Mouse (Mus musculus) heart, embryonic 16.5 days (tissue): ENCODE results near the gene Acsf2. TPM values are rescaled to one million over a fixed set of nuclear protein-coding genes. Genes with fewer than 3 reads are reported as not detected.

Source experiments
- ATAC-seq: fragments of 200-750 bp; cut with Nextera tagmentation; replicated peaks from 2 replicates; pipeline ENCODE4 v1.8.0; 2017; ENCODE audit warnings: moderate number of reproducible peaks; ENCODE audit not compliant: insufficient read depth, low FRiP score; ENCODE audit errors: extremely low read depth
- H3K27ac ChIP-seq: fragments of 300-500 bp; sonication (generic); 2 replicates; pipeline ENCODE4 v1.5.1; 2014; ENCODE audit warnings: mild to moderate bottlenecking, low read length, control low read depth, moderate library complexity
- H3K27me3 ChIP-seq: fragments of 300-500 bp; sonication (generic); 2 replicates; pipeline ENCODE4 v1.6.1; 2014; ENCODE audit warnings: low read length, mixed read lengths; ENCODE audit not compliant: control insufficient read depth, insufficient read depth
- H3K36me3 ChIP-seq: fragments of 300-500 bp; sonication (generic); 2 replicates; pipeline ENCODE4 v1.6.1; 2014; ENCODE audit not compliant: control insufficient read depth, insufficient read depth
- H3K4me1 ChIP-seq: fragments of 300-500 bp; sonication (generic); 2 replicates; pipeline ENCODE4 v1.6.1; 2014; ENCODE audit warnings: low read length, mixed read lengths; ENCODE audit not compliant: control insufficient read depth, insufficient read depth
- H3K4me2 ChIP-seq: fragments of 300-500 bp; sonication (generic); 2 replicates; pipeline ENCODE4 v1.6.1; 2014; ENCODE audit warnings: low read depth, mild to moderate bottlenecking, control low read depth, low read length
- H3K4me3 ChIP-seq: fragments of 300-500 bp; sonication (generic); 2 replicates; pipeline ENCODE4 v1.5.1; 2014; ENCODE audit warnings: mild to moderate bottlenecking, control low read depth, low read length
- H3K9ac ChIP-seq: fragments of 300-500 bp; sonication (generic); 2 replicates; pipeline ENCODE4 v1.6.1; 2014; ENCODE audit warnings: low read length, control low read depth
- H3K9me3 ChIP-seq: fragments of 300-500 bp; sonication (generic); replicated peaks from 2 replicates; pipeline ENCODE4 v1.6.1; 2016; ENCODE audit warnings: low read length; ENCODE audit not compliant: control insufficient read depth
- WGBS: fragments of 180-500 bp; shearing (Covaris S2); extraction: QIAGEN DNeasy Blood & Tissue Kit; methylation state at CpG from one replicate; pipeline ENCODE4 v1.1.7; 2014; 5-methylcytosine and 5-hydroxymethylcytosine counted together
- polyA plus RNA-seq: library from polyadenylated mRNA; unstranded; fragments of >200 nt; fragmentation: Nextera tagmentation; extraction: Ambion mirVana; gene quantifications from 2 replicates; pipeline ENCODE4 v1.2.1, GENCODE M21; 2015

Acsf2 gene
- polyA plus RNA-seq, 1 experiment from 2014 or later: 2.7 TPM

- no peaks in the 10 kb centered on the region for H3K27me3 ChIP-seq
- no peaks in the 10 kb centered on the region for H3K9me3 ChIP-seq
- WGBS: under 1% methylated on average over 26 of the region's 28 CpGs
- peaks cover 21% of the 10 kb centered on the region for H3K36me3 ChIP-seq
- H3K4me3 ChIP-seq: peak overlapping the region; percentile 94
- peak overlapping the region; percentile 68 for H3K4me2 ChIP-seq
- H3K9ac ChIP-seq: peak overlapping the region; percentile 94
- peak overlapping the region; percentile 60 for H3K27ac ChIP-seq
- peaks cover 10% of the 10 kb centered on the region for H3K4me1 ChIP-seq
- ATAC-seq: peak; percentile 45
Measured at GRCm38 (mm10) chr11:94629884-94630198, 28.2 kb upstream of the Acsf2 start.

DNA sequence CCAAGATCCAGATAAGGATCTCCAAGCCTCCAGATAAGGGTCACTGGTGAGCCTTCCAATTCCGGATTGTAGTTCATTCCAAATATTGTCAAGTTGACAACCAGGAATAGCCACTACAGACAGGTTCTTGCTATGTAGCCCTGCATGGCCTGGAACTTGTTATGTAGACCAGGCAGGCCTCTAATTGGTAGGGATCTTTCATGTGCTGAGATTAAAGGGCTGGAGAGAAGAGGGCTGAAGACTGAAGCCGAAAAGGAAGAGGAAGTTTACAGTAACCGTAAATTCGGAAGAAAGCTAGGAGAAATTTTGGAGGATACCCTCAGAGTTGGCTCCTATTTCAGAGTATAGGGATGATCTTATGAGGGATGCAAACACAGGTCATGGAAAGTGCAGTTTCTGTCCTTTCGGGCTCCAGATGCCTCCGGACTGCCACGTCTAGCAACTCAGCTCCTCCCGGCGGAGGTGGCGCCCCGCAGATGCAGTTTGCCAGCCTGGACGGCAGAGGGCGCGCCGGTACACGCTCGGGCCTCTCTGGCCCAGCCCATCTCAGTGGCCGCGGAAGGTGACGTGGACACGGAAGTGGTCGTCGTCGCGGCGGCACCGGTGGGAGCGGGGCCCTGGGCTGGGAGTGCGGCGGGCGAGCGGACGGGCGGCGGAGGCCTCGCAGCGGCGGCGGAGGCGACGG is 27.7 kb upstream of the Acsf2 start, which contains the start of gene Lrrc59:
Gene Lrrc59, plus strand, starts transcription at position 569 of the 685 bp plus-strand sequence.
- Histone ChIP-seq H3K9me3 (no peaks in the 10 kb centered on the region), H3K9ac (peak within 1 kb of the TSS; percentile 94), H3K4me2 (peak within 1 kb of the TSS; percentile 68), H3K27me3 (no peaks in the 10 kb centered on the region), H3K4me1 (peaks cover 10% of the 10 kb centered on the region), H3K27ac (peak within 1 kb of the TSS; percentile 60), H3K4me3 (peak within 1 kb of the TSS; percentile 94), H3K36me3 (peaks cover 16% of the 10 kb centered on the region)
- 3% methylated on average over 34 of the region's 41 CpGs for WGBS
- peak; percentile 96 for ATAC-seq

- Histone ChIP-seq H3K4me1 (no peaks in the 10 kb centered on the region), H3K36me3 (no peaks in the 10 kb centered on the region), H3K27me3 (no peaks in the 10 kb centered on the region), H3K4me2 (no peak overlapping the region), H3K4me3 (no peak overlapping the region), H3K27ac (no peak overlapping the region), H3K9ac (no peak overlapping the region), H3K9me3 (no peaks in the 10 kb centered on the region)
- no peak for ATAC-seq
- 65% methylated on average over 2 of the region's 2 CpGs for WGBS
Measured at GRCm38 (mm10) chr11:94622162-94622561, 20.5 kb upstream of the Acsf2 start.

DNA sequence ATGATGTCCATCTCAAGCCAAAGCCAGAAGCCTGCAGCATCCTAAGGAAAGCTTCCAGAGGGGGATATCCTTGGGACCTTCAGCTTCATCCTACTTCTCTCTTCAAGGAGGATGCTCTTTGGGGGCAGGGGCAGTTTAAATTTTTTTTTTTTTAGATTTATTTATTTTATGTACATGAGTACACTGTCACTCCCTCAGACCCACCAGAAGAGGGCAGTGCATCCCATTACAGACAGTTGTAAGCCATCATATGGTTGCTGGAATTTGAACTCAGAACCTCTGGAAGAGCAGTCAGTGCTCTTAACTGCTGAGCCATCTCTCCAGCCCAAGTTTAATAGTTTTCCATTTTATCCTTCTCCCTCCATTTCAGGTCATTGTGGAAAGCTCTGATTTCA is 19.8 kb upstream of the Acsf2 start:
- no peak overlapping the region for H3K4me2 ChIP-seq
- no peaks in the 10 kb centered on the region for H3K27me3 ChIP-seq
- no peak overlapping the region for H3K27ac ChIP-seq
- no peak overlapping the region for H3K9ac ChIP-seq
- H3K4me1 ChIP-seq: no peaks in the 10 kb centered on the region
- 0 out of 2 replicates have a peak, but pooled peaks cover 4% of the 10 kb centered on the region for H3K9me3 ChIP-seq
- ATAC-seq: no peak
- no peak overlapping the region for H3K4me3 ChIP-seq
- no peaks in the 10 kb centered on the region for H3K36me3 ChIP-seq

DNA sequence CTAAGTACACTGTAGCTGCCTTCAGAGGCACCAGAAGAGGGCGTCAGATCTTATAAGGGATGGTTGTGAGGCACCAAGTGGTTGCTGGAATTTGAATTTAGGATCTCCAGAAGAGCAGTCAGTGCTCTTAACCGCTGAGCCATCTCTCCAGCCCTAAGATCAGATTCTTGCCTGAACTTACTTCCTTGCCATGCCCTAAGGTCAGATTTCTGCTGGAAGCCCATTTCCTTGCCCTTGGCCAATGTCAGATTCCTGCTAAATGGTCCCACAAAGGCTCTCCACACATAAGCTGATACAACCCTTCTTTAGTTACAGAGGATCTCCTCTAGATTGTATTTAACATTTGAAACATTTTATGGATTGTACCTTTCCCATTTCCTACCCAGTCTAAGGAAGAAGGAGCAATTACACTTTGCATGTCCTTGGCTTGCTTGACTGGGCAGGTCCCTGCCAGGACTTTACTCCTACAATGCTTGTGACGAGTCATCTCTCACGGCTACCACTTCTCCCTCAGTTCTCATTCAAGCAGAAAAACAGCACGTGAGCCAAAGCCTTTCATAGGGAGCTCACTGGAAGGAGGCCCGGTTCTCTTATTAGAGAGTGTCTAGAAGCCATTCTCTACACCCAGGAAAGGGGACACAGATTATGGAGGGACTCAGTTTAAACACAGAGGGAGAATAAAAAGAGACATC is 19.2 kb upstream of the Acsf2 start:
- no peak for ATAC-seq
- Histone ChIP-seq H3K27ac (no peak overlapping the region), H3K4me1 (no peaks in the 10 kb centered on the region), H3K9ac (no peak overlapping the region), H3K9me3 (0 out of 2 replicates have a peak, but pooled peaks cover 4% of the 10 kb centered on the region), H3K4me2 (no peak overlapping the region), H3K36me3 (no peaks in the 10 kb centered on the region), H3K4me3 (no peak overlapping the region), H3K27me3 (peaks cover 2% of the 10 kb centered on the region; the same call in 1 of the 2 replicates)
- 60% methylated on average over 6 of the region's 6 CpGs for WGBS

DNA sequence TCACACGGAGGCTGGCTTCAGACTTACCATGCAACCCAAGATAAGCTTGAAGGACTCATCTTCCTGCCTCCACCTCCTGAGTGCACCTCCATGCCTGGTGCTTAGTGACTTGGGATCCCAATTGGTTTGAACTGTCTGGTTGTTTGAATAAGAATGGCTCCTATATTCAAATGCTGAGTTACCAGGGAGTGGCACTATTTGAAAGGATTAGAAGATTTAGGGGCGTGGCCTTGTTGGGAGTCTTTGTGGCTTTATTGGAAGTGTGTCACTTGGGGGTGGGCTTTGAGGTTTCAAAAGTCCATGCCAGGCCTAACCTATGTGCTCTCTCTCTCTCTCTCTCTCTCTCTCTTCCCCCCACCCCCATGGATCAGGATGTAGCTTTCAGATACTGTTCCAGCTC is 16.0 kb upstream of the Acsf2 start:
- no peak overlapping the region for H3K4me2 ChIP-seq
- no peak for ATAC-seq
- H3K4me1 ChIP-seq: no peaks in the 10 kb centered on the region
- no peaks in the 10 kb centered on the region for H3K36me3 ChIP-seq
- H3K9ac ChIP-seq: no peak overlapping the region
- peaks cover 2% of the 10 kb centered on the region; the same call in 1 of the 2 replicates for H3K27me3 ChIP-seq
- H3K4me3 ChIP-seq: no peak overlapping the region
- H3K9me3 ChIP-seq: 0 out of 2 replicates have a peak, but pooled peaks cover 4% of the 10 kb centered on the region
- H3K27ac ChIP-seq: no peak overlapping the region
- 82% methylated on average over 2 of the region's 2 CpGs for WGBS

DNA sequence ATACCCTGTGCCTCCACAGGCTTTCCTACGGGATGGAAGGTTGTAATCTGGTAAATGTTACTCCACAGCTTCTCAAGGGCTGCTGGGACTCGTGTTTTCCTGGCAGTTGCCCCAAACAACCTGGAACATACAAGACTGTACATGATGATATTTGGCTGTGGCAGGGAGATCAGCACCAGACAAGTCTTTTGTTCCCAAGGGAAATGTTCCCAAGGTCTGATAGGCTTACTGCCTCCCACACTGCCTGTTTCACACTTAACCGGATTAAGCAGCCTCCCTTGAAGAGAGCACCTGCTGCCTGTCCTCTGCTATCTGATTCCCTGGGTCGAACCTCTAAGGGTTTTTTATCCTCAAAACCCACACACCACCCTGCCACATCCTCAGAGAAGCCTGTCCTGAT is 13.8 kb upstream of the Acsf2 start:
- H3K4me3 ChIP-seq: no peak overlapping the region
- H3K9ac ChIP-seq: no peak overlapping the region
- no peaks in the 10 kb centered on the region for H3K4me1 ChIP-seq
- H3K27ac ChIP-seq: no peak overlapping the region
- peaks cover 2% of the 10 kb centered on the region; the same call in 1 of the 2 replicates for H3K27me3 ChIP-seq
- WGBS: 17% methylated on average over 4 of the region's 4 CpGs
- ATAC-seq: no peak
- 0 out of 2 replicates have a peak, but pooled peaks cover 4% of the 10 kb centered on the region for H3K9me3 ChIP-seq
- no peaks in the 10 kb centered on the region for H3K36me3 ChIP-seq
- H3K4me2 ChIP-seq: no peak overlapping the region

GRCm38 (mm10) chr11:94614603-94615002 is 12.9 kb upstream of the Acsf2 start:
- H3K36me3 ChIP-seq: no peaks in the 10 kb centered on the region
- H3K4me2 ChIP-seq: no peak overlapping the region
- ATAC-seq: no peak
- peaks cover 2% of the 10 kb centered on the region; the same call in 1 of the 2 replicates for H3K27me3 ChIP-seq
- H3K9me3 ChIP-seq: 0 out of 2 replicates have a peak, but pooled peaks cover 4% of the 10 kb centered on the region
- no peak overlapping the region for H3K9ac ChIP-seq
- H3K4me1 ChIP-seq: no peaks in the 10 kb centered on the region
- no peak overlapping the region for H3K4me3 ChIP-seq
- no peak overlapping the region for H3K27ac ChIP-seq
- 78% methylated on average over 4 of the region's 4 CpGs for whole genome bisulfite sequencing
